In the genomic region with DNA sequence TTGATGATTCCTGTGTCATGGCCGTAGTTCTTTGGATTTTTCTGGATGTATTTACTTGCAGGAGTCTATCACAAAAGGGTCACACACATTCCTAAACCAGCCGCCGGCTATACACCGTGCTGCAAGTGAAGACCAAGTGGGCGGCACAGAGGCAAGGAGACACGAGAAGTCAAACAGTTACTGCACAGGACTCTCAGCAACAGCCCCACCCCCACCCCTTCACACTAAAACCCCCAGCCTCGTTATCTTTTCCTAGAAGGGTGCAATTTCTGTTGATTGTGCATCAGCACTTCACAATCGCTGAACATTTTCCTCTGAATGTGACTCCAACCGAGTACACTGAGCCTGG, we compare ENCODE assay signal across 29 mouse cellular contexts.
A peak's percentile ranks its signal among the peaks of the same experiment; 100 is the strongest.
DNase-seq lines count a peak whose midpoint lies in the region; ATAC-seq and TF ChIP-seq lines count a peak whose summit lies in the region.
"Had no signal": no experiment of that assay in that cellular context is flagged by ENCODE, and none has a peak within 500 bp of the region (broad histone marks: within the 10 kb centered on the region; RNA-seq: fewer than 3 reads in every experiment).

No protein-coding gene starts in this region.

- DNase-seq in forebrain, postnatal 0 days, result no peak
- DNase-seq in 3T3-L1 (ENCODE audit: low read depth, low spot score), result peak; percentile 71
- peak; percentile 59 for DNase-seq in NIH3T3 (ENCODE audit: low read depth)
- DNase-seq in liver, embryonic 13.5 days, result no peak
- no peak for DNase-seq in thymus, postnatal 25 days
- no peak for DNase-seq in frontal cortex, adult 2 months (ENCODE audit: extremely low spot score in 1 of 2, low spot score in 1 of 2)
- DNase-seq: adrenal gland, adult 8-10 months; cerebellum, adult 11 months; cerebellum, adult 9-10 months; cerebellum, postnatal 36 days; gastrocnemius, postnatal 25 days; heart, adult 18-20 months; heart, postnatal 10 days; kidney, adult 2 months; layer of hippocampus, postnatal 36 days; left cerebral cortex, postnatal 4 days; lung, adult 18-20 months; lung, postnatal 4 days had no signal

- TF ChIP-seq CTCF in forebrain, postnatal 0 days (IDR thresholded peaks at IDR 0.05; ENCODE audit: low read depth), result no peak

- H3K4me1 ChIP-seq in forebrain, embryonic 13.5 days, result peaks cover 52% of the 10 kb centered on the region
- H3K4me1 ChIP-seq in forebrain, postnatal 0 days (ENCODE audit: insufficient read depth), result peaks cover 20% of the 10 kb centered on the region
- peaks cover 72% of the 10 kb centered on the region for H3K4me1 ChIP-seq in liver, embryonic 13.5 days (replicated peaks)

- H3K36me3 ChIP-seq in forebrain, embryonic 13.5 days (ENCODE audit: poor library complexity, severe bottlenecking), result no peaks in the 10 kb centered on the region
- H3K36me3 ChIP-seq in forebrain, postnatal 0 days (ENCODE audit: insufficient read depth), result no peaks in the 10 kb centered on the region
- H3K36me3 ChIP-seq in liver, embryonic 13.5 days, result peaks cover 5% of the 10 kb centered on the region; the same call in 1 of the 2 replicates
- H3K36me3 ChIP-seq: embryonic facial prominence, embryonic 12.5 days; heart, embryonic 13.5 days; intestine, embryonic 15.5 days; midbrain, embryonic 15.5 days; neural tube, embryonic 12.5 days had no signal

- H3K27ac ChIP-seq in forebrain, embryonic 13.5 days, result no peak overlapping the region
- H3K27ac ChIP-seq in forebrain, postnatal 0 days (ENCODE audit: low read depth, low read length), result no peak overlapping the region
- H3K27ac ChIP-seq in liver, embryonic 13.5 days, result no peak overlapping the region
- H3K27ac ChIP-seq: embryonic facial prominence, embryonic 12.5 days; heart, embryonic 13.5 days; hindbrain, embryonic 14.5 days; intestine, embryonic 15.5 days; kidney, postnatal 0 days; midbrain, embryonic 15.5 days; neural tube, embryonic 12.5 days had no signal

- no peak overlapping the region for H3K4me3 ChIP-seq in forebrain, embryonic 13.5 days
- no peak overlapping the region for H3K4me3 ChIP-seq in forebrain, postnatal 0 days (ENCODE audit: low read depth, low read length)
- H3K4me3 ChIP-seq in liver, embryonic 13.5 days (replicated peaks), result no peak overlapping the region
- H3K4me3 ChIP-seq: embryonic facial prominence, embryonic 12.5 days; heart, embryonic 13.5 days; intestine, embryonic 15.5 days; midbrain, embryonic 15.5 days; neural tube, embryonic 12.5 days had no signal

- ATAC-seq in forebrain, embryonic 13.5 days, result no peak
- ATAC-seq in forebrain, postnatal 0 days, result no peak
- ATAC-seq in liver, embryonic 13.5 days (ENCODE audit: low read depth), result peak; percentile 66
- ATAC-seq in megakaryocyte progenitor cell, adult 5-6 weeks (replicated peaks; ENCODE audit: poor library complexity), result no peak
- ATAC-seq: intestine, embryonic 15.5 days; lung, postnatal 0 days; midbrain, embryonic 15.5 days had no signal

- no peaks in the 10 kb centered on the region for H3K27me3 ChIP-seq in forebrain, embryonic 13.5 days
- no peaks in the 10 kb centered on the region for H3K27me3 ChIP-seq in forebrain, postnatal 0 days (ENCODE audit: insufficient read depth, low read length)
- no peaks in the 10 kb centered on the region for H3K27me3 ChIP-seq in liver, embryonic 13.5 days
- H3K27me3 ChIP-seq: CH12.LX; embryonic facial prominence, embryonic 12.5 days; heart, embryonic 13.5 days; intestine, embryonic 15.5 days; midbrain, embryonic 15.5 days; neural tube, embryonic 12.5 days had no signal

- 48% methylated on average over 9 of the region's 9 CpGs for WGBS in forebrain, embryonic 13.5 days
- WGBS in forebrain, postnatal 0 days, result 56% methylated on average over 9 of the region's 9 CpGs
- 27% methylated on average over 9 of the region's 9 CpGs for WGBS in liver, embryonic 13.5 days (ENCODE audit: insufficient replicate concordance)

- H3K9ac ChIP-seq in forebrain, embryonic 13.5 days, result no peak overlapping the region
- H3K9ac ChIP-seq in forebrain, postnatal 0 days, result no peak overlapping the region
- H3K9ac ChIP-seq in liver, embryonic 13.5 days, result no peak overlapping the region
- H3K9ac ChIP-seq: embryonic facial prominence, embryonic 12.5 days; heart, embryonic 13.5 days; hindbrain, embryonic 14.5 days; intestine, embryonic 15.5 days; midbrain, embryonic 15.5 days; neural tube, embryonic 12.5 days had no signal

- H3K4me2 ChIP-seq in forebrain, embryonic 13.5 days, result peak overlapping the region; percentile 10
- no peak overlapping the region for H3K4me2 ChIP-seq in forebrain, postnatal 0 days (ENCODE audit: low read depth)
- H3K4me2 ChIP-seq in liver, embryonic 13.5 days, result peak overlapping the region; percentile 5; the same call in 1 of the 2 replicates
- H3K4me2 ChIP-seq: embryonic facial prominence, embryonic 12.5 days; heart, embryonic 13.5 days; hindbrain, embryonic 14.5 days; intestine, embryonic 15.5 days; midbrain, embryonic 15.5 days; neural tube, embryonic 12.5 days had no signal

- H3K9me3 ChIP-seq in forebrain, embryonic 13.5 days (replicated peaks), result no peaks in the 10 kb centered on the region
- no peaks in the 10 kb centered on the region for H3K9me3 ChIP-seq in forebrain, postnatal 0 days (ENCODE audit: low read length)
- no peaks in the 10 kb centered on the region for H3K9me3 ChIP-seq in liver, embryonic 13.5 days (replicated peaks)
- H3K9me3 ChIP-seq: embryonic facial prominence, embryonic 12.5 days; heart, embryonic 13.5 days; intestine, embryonic 15.5 days; midbrain, embryonic 15.5 days; neural tube, embryonic 12.5 days had no signal

Comparison
In these comparisons a context has a peak if more than half of its experiments do, and no peak if none do; other contexts are left out.
1. DNase-seq: peak in 3T3-L1 (single experiment) and NIH3T3 (single experiment); none in forebrain, postnatal 0 days (single experiment), liver, embryonic 13.5 days (single experiment), thymus, postnatal 25 days (single experiment) and frontal cortex, adult 2 months (0 of 2).